Mouse (Mus musculus) C2C12 (cell line): ENCODE measurements at regions not wholly inside any gene's neighbourhood (a gene's known extent, or its start where the extent isn't known, plus 50 kb on each side); places are given as distances from the start of the nearest gene placed in this dataset.

Experiments used
- H3K27me3 ChIP-seq: one replicate; pipeline ENCODE4 v1.6.1; 2011; ENCODE audit not compliant: control insufficient read depth, insufficient read depth, insufficient read length
- H3K36me3 ChIP-seq: one replicate; pipeline ENCODE4 v1.6.1; 2011; ENCODE audit not compliant: control insufficient read depth, insufficient read depth
- H3K4me3 ChIP-seq: one replicate; pipeline ENCODE4 v1.5.1; 2011; ENCODE audit warnings: mild to moderate bottlenecking, control low read depth; ENCODE audit not compliant: poor library complexity, insufficient read depth, severe bottlenecking
- H3K79me2 ChIP-seq: one replicate; pipeline ENCODE4 v1.6.1; 2011; ENCODE audit not compliant: control insufficient read depth, insufficient read depth
- H3K79me3 ChIP-seq: one replicate; pipeline ENCODE4 v1.6.1; 2011; ENCODE audit warnings: low read depth, control low read depth
- H3ac ChIP-seq: one replicate; pipeline ENCODE3; 2011; ENCODE audit warnings: low read depth; ENCODE audit not compliant: control insufficient read depth, insufficient read length
- CEBPB ChIP-seq: IDR thresholded peaks from one replicate; pipeline ENCODE4 v1.6.1; 2011; ENCODE audit warnings: low read depth, mild to moderate bottlenecking, control low read depth, moderate library complexity
- CTCF ChIP-seq: IDR thresholded peaks from one replicate; pipeline ENCODE4 v1.5.1; 2011; ENCODE audit not compliant: control insufficient read depth, insufficient read depth, insufficient read length
- FOSL1 ChIP-seq: IDR thresholded peaks from one replicate; pipeline ENCODE4 v1.8.0; 2011; ENCODE audit warnings: mild to moderate bottlenecking, low read length; ENCODE audit not compliant: poor library complexity, insufficient read depth, severe bottlenecking
- MAX ChIP-seq: IDR thresholded peaks from one replicate; pipeline ENCODE4 v1.6.1; 2011; ENCODE audit warnings: mild to moderate bottlenecking, control low read depth
- MYOD1 ChIP-seq: IDR thresholded peaks from one replicate; pipeline ENCODE4 v1.6.1; 2011; ENCODE audit warnings: low read depth; ENCODE audit not compliant: control insufficient read depth, insufficient read length
- MYOG ChIP-seq: IDR thresholded peaks from one replicate; pipeline ENCODE4 v1.6.1; 2011; ENCODE audit not compliant: control insufficient read depth, insufficient read length; ENCODE audit errors: extremely low read depth
- USF1 ChIP-seq: IDR thresholded peaks from one replicate; pipeline ENCODE4 v1.6.1; 2011; ENCODE audit warnings: low read depth, mild to moderate bottlenecking, control low read depth, moderate library complexity

- Histone ChIP-seq H3K79me2 (no peaks in the 10 kb centered on the region), H3K79me3 (no peaks in the 10 kb centered on the region), H3K36me3 (no peaks in the 10 kb centered on the region), H3K4me3 (no peak overlapping the region), H3ac (no peak overlapping the region), H3K27me3 (no peaks in the 10 kb centered on the region)
- TF ChIP-seq MYOD1: peak; percentile 64
- no peak for TF ChIP-seq USF1
- no peak for TF ChIP-seq CTCF
- no peak for TF ChIP-seq MYOG
Measured at GRCm38 (mm10) chr16:76499686-76500400, 126.2 kb upstream of the Nrip1 start.

GRCm38 (mm10) chr16:76498233-76498632, 124.6 kb upstream of the Nrip1 start:
- no peak overlapping the region for H3ac ChIP-seq
- TF ChIP-seq FOSL1: no peak
- no peak for TF ChIP-seq CEBPB
- TF ChIP-seq USF1: no peak
- TF ChIP-seq CTCF: no peak
- TF ChIP-seq MYOD1: no peak
- TF ChIP-seq MYOG: no peak
- TF ChIP-seq MAX: no peak
- H3K36me3 ChIP-seq: no peaks in the 10 kb centered on the region
- no peak overlapping the region for H3K4me3 ChIP-seq
- H3K79me3 ChIP-seq: no peaks in the 10 kb centered on the region
- H3K27me3 ChIP-seq: no peaks in the 10 kb centered on the region
- H3K79me2 ChIP-seq: no peaks in the 10 kb centered on the region

GRCm38 (mm10) chr16:76497041-76497808, 123.6 kb upstream of the Nrip1 start:
- H3ac ChIP-seq: no peak overlapping the region
- H3K79me3 ChIP-seq: no peaks in the 10 kb centered on the region
- no peaks in the 10 kb centered on the region for H3K79me2 ChIP-seq
- H3K36me3 ChIP-seq: no peaks in the 10 kb centered on the region
- H3K27me3 ChIP-seq: no peaks in the 10 kb centered on the region
- no peak overlapping the region for H3K4me3 ChIP-seq
- TF ChIP-seq CTCF: no peak
- TF ChIP-seq MAX: no peak
- no peak for TF ChIP-seq USF1
- TF ChIP-seq FOSL1: no peak
- no peak for TF ChIP-seq CEBPB
- TF ChIP-seq MYOG: no peak
- TF ChIP-seq MYOD1: no peak

- Histone ChIP-seq H3K27me3 (no peaks in the 10 kb centered on the region), H3K36me3 (no peaks in the 10 kb centered on the region), H3ac (no peak overlapping the region), H3K4me3 (no peak overlapping the region), H3K79me3 (no peaks in the 10 kb centered on the region), H3K79me2 (no peaks in the 10 kb centered on the region)
- TF ChIP-seq CEBPB: no peak
- no peak for TF ChIP-seq FOSL1
- no peak for TF ChIP-seq MAX
- TF ChIP-seq MYOD1: no peak
- no peak for TF ChIP-seq USF1
- TF ChIP-seq MYOG: no peak
- TF ChIP-seq CTCF: no peak
Measured at GRCm38 (mm10) chr16:76483419-76483818, 109.8 kb upstream of the Nrip1 start.

GRCm38 (mm10) chr16:76481966-76482365, 108.3 kb upstream of the Nrip1 start:
- Histone ChIP-seq H3K79me3 (no peaks in the 10 kb centered on the region), H3K4me3 (no peak overlapping the region), H3K36me3 (no peaks in the 10 kb centered on the region), H3K27me3 (no peaks in the 10 kb centered on the region), H3ac (no peak overlapping the region), H3K79me2 (no peaks in the 10 kb centered on the region)
- TF ChIP-seq MYOD1 (no peak), MAX (no peak), CTCF (no peak), CEBPB (no peak), FOSL1 (no peak), MYOG (no peak), USF1 (no peak)
